Mouse (Mus musculus) hindbrain, postnatal 0 days (tissue): ENCODE data around the gene Tiam1. TPM values are rescaled to one million over a fixed set of nuclear protein-coding genes. Genes with fewer than 3 reads are reported as not detected.
A peak's percentile ranks its signal among the peaks of the same experiment; 100 is the strongest.

Experiments
- ATAC-seq: fragments of 200-750 bp; cut with Nextera tagmentation; 2 replicates; pipeline ENCODE4 v1.8.0; 2017; ENCODE audit warnings: mild to moderate bottlenecking, moderate TSS enrichment, moderate library complexity
- DNase-seq: peaks from one replicate; pipeline ENCODE4 v3.0.0-alpha.2; 2015; ENCODE audit warnings: low spot score
- H3K27ac ChIP-seq: fragments of 300-500 bp; sonication (generic); 2 replicates; pipeline ENCODE4 v1.5.1; 2014; ENCODE audit warnings: mild to moderate bottlenecking
- H3K27me3 ChIP-seq: fragments of 300-500 bp; sonication (generic); 2 replicates; pipeline ENCODE4 v1.6.1; 2014; ENCODE audit warnings: low read length, mixed read lengths; ENCODE audit not compliant: insufficient read depth
- H3K36me3 ChIP-seq: fragments of 300-500 bp; sonication (generic); 2 replicates; pipeline ENCODE4 v1.6.1; 2014; ENCODE audit warnings: low read length, mixed read lengths; ENCODE audit not compliant: insufficient read depth
- H3K4me1 ChIP-seq: fragments of 300-500 bp; sonication (generic); 2 replicates; pipeline ENCODE4 v1.6.1; 2014; ENCODE audit warnings: antibody characterized with exemption, low read length, mixed read lengths; ENCODE audit not compliant: insufficient read depth
- H3K4me2 ChIP-seq: fragments of 300-500 bp; sonication (generic); 2 replicates; pipeline ENCODE4 v1.6.1; 2014; ENCODE audit warnings: low read depth, mild to moderate bottlenecking, low read length, moderate library complexity, mixed read lengths
- H3K4me3 ChIP-seq: fragments of 300-500 bp; sonication (generic); 2 replicates; pipeline ENCODE4 v1.5.1; 2014; ENCODE audit warnings: low read length
- H3K9ac ChIP-seq: fragments of 300-500 bp; sonication (generic); replicated peaks from 2 replicates; pipeline ENCODE4 v1.6.1; 2014; ENCODE audit warnings: mild to moderate bottlenecking, low read length, moderate library complexity, mixed read lengths
- H3K9me3 ChIP-seq: fragments of 300-500 bp; sonication (generic); 2 replicates; pipeline ENCODE4 v1.6.1; 2016; ENCODE audit warnings: low read length, mixed read lengths
- CTCF ChIP-seq: IDR thresholded peaks from 2 replicates; pipeline ENCODE4 v1.5.1; 2016; ENCODE audit warnings: antibody characterized with exemption, control low read depth, low read depth
- WGBS: fragments of 180-500 bp; shearing (Covaris S2); extraction: QIAGEN DNeasy Blood & Tissue Kit; methylation state at CpG from one replicate; pipeline ENCODE4 v1.1.7; 2014; 5-methylcytosine and 5-hydroxymethylcytosine counted together
- polyA plus RNA-seq: library from polyadenylated mRNA; unstranded; fragments of >200 nt; fragmentation: Nextera tagmentation; extraction: Ambion mirVana; gene quantifications from 2 replicates; pipeline ENCODE4 v1.2.1, GENCODE M21; 2015
- total RNA-seq: library from RNA; depleted of rRNA; stranded (reverse); fragments of >200 nt; gene quantifications from 2 replicates; pipeline ENCODE4 v1.2.3, GENCODE M21; 2014

Tiam1 gene
- total and polyA plus RNA-seq, 2 experiments from 2014 or later: 15.1 to 26.2 TPM

DNA sequence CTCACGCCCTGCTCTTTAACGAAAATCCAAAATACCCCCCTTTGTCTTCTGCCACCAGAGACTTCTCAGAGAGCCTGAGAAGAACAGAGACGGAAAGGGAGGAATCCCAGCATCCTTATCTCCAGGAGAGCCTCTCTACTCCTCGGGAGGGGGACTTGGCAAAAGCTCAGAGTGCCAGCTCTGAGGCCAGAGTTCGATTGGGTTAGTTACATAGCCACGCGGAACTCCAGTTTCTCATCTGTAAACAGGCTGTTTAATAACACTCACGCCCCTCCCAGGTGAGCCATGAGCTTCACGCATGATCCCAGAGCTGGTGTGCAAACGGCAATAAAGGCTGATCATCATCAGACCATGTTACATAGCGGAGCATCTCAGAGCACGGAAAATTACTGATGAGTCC lies 208.2 kb downstream of the Tiam1 start:
- no peak overlapping the region for H3K4me3 ChIP-seq
- no peaks in the 10 kb centered on the region for H3K27me3 ChIP-seq
- H3K36me3 ChIP-seq: no peaks in the 10 kb centered on the region
- H3K27ac ChIP-seq: no peak overlapping the region
- no peak for ATAC-seq
- no peaks in the 10 kb centered on the region for H3K4me1 ChIP-seq
- 73% methylated on average over 12 of the region's 12 CpGs for WGBS
- TF ChIP-seq CTCF: no peak
- DNase-seq: no peak
- H3K9me3 ChIP-seq: no peaks in the 10 kb centered on the region
- no peak overlapping the region for H3K4me2 ChIP-seq
- no peak overlapping the region for H3K9ac ChIP-seq

DNA sequence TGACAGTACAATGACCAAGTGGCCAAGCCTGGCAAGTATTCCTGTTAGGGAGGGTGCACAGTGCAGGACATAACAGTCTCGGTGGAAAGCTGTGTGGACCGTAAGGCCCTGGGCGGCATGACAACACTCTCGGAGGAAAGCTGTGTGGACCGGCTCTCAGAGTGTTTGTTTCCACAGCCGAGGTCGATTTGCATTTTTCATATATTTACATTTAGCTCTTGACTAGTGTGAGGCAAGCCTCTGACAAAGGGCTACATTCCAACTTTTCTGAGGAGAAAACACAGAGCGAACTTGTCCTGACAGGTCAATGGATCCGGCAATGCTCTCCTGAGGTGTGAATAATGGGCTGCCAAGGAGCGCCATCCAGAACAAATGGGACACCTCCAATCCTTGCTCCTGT lies 209.0 kb downstream of the Tiam1 start:
- 43% methylated on average over 10 of the region's 10 CpGs for WGBS
- no peak overlapping the region for H3K4me3 ChIP-seq
- no peaks in the 10 kb centered on the region for H3K36me3 ChIP-seq
- ATAC-seq: no peak
- no peaks in the 10 kb centered on the region for H3K9me3 ChIP-seq
- no peaks in the 10 kb centered on the region for H3K27me3 ChIP-seq
- no peak overlapping the region for H3K9ac ChIP-seq
- TF ChIP-seq CTCF: no peak
- no peaks in the 10 kb centered on the region for H3K4me1 ChIP-seq
- no peak overlapping the region for H3K4me2 ChIP-seq
- no peak for DNase-seq
- H3K27ac ChIP-seq: no peak overlapping the region

DNA sequence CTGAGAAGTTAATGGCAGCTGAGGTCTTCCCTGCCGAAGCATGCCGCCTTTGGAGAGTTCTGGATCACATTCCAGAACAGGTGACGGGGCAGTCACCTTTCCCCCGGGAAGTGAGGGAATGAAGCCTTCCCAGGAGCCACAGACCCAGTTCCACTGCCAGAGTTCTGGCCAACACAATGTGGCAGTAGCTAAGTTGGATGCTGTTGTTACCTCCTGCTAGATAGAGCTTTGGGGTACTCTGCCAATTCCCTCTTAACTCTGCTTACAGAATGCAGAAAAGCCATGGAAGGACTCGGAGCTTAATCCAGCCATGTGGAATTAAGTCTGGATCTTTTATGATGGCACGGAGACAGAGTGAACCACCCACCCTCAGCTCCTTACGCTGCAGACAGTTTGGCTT lies 209.6 kb downstream of the Tiam1 start:
- no peak for DNase-seq
- no peak for ATAC-seq

DNA sequence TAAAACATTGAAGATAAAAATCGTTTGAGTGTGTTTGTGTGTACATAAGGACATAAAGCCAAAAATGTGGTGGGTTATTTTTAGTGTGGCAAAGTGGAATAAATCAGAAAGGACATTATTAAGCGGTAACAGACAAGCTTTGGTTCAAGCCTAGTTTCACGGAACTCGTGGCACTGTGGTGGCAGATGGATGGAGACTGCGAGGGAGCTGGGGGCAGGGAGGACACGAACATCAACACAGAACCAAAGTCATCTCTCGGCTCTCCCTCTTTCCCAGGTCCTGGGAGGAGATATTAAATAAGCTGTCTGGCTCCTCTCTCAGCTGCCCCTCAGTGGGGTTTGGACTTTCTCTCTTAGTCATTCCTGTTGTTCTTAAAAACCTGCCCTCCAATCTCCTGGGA lies 215.0 kb downstream of the Tiam1 start:
- Histone ChIP-seq H3K9ac (no peak overlapping the region), H3K4me1 (peaks cover 6% of the 10 kb centered on the region; the same call in 1 of the 2 replicates), H3K9me3 (no peaks in the 10 kb centered on the region), H3K4me2 (no peak overlapping the region), H3K36me3 (no peaks in the 10 kb centered on the region), H3K27me3 (no peaks in the 10 kb centered on the region), H3K4me3 (no peak overlapping the region), H3K27ac (no peak overlapping the region)
- ATAC-seq: no peak
- 77% methylated on average over 7 of the region's 7 CpGs for WGBS
- no peak for DNase-seq
- no peak for TF ChIP-seq CTCF

More for the DNA sequence above, 209.6 kb downstream of the Tiam1 start:
- Histone ChIP-seq H3K27ac (no peak overlapping the region), H3K9me3 (no peaks in the 10 kb centered on the region), H3K36me3 (no peaks in the 10 kb centered on the region), H3K4me3 (no peak overlapping the region), H3K27me3 (no peaks in the 10 kb centered on the region), H3K4me2 (no peak overlapping the region), H3K9ac (no peak overlapping the region), H3K4me1 (no peaks in the 10 kb centered on the region)
- 66% methylated on average over 7 of the region's 7 CpGs for WGBS
- no peak for TF ChIP-seq CTCF

DNA sequence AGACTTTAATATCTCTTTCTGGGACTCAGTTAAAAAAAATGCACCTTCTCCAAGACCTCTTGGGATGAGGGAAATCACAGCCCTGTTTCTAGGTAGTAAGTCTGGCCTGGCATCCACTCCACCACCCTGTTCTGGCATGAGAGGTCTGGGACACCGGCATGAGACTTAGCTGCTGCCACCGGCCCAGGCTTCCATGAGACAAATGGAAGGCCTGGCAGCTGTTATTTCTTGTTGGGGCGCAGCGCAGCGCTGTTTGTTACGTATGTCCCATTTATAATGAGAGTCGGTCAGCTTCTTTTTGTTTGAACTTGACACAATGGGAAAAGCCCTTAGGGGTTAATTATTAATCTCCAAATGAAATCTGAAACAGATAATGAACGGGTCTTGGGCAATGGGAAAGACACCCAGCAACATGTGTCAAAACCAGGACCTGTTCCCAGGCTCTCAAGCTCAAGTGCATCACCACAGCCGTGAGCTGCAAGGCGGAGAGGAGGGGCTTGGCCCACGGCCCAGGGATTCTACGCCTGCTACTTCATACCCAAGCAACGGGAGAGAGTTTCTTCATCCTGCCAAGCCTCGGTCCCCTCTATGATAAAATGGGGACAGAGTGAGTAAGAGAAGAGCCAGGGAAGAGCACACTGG lies 219.2 kb downstream of the Tiam1 start:
- Histone ChIP-seq H3K4me2 (peak overlapping the region; percentile 39), H3K9me3 (no peaks in the 10 kb centered on the region), H3K27ac (0 out of 2 replicates have a peak overlapping the region, but pooled peaks have one; percentile 9), H3K27me3 (no peaks in the 10 kb centered on the region), H3K36me3 (no peaks in the 10 kb centered on the region), H3K9ac (no peak overlapping the region), H3K4me1 (peaks cover 6% of the 10 kb centered on the region; the same call in 1 of the 2 replicates), H3K4me3 (no peak overlapping the region)
- no peak for TF ChIP-seq CTCF
- 20% methylated on average over 14 of the region's 14 CpGs for WGBS
- ATAC-seq (peak; percentile 67), DNase-seq (peak; percentile 83)

DNA sequence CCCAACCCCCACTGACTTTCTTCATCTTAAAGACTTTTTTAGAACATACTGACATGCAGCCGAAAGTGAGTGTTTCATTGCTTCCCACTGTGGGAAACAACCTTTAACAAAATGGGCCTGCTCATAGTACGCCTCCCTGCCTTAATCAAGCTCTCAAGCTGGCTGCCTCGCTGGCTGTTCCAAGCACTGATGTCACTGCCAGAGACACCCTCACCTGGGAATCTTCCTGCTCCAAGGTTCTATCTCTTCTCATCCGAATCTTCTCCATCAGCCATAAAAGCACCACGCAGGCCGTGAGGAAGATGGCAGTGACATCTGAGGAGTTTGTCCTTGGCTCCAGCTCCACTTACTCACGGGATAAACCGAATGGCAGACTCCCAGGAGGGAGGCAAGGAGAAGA lies 220.3 kb downstream of the Tiam1 start:
- Histone ChIP-seq H3K4me1 (peaks cover 6% of the 10 kb centered on the region; the same call in 1 of the 2 replicates), H3K27me3 (no peaks in the 10 kb centered on the region), H3K4me3 (no peak overlapping the region), H3K4me2 (no peak overlapping the region), H3K9ac (no peak overlapping the region), H3K27ac (no peak overlapping the region), H3K9me3 (no peaks in the 10 kb centered on the region), H3K36me3 (no peaks in the 10 kb centered on the region)
- TF ChIP-seq CTCF: no peak
- ATAC-seq (no peak), DNase-seq (no peak)
- WGBS: 64% methylated on average over 8 of the region's 8 CpGs

DNA sequence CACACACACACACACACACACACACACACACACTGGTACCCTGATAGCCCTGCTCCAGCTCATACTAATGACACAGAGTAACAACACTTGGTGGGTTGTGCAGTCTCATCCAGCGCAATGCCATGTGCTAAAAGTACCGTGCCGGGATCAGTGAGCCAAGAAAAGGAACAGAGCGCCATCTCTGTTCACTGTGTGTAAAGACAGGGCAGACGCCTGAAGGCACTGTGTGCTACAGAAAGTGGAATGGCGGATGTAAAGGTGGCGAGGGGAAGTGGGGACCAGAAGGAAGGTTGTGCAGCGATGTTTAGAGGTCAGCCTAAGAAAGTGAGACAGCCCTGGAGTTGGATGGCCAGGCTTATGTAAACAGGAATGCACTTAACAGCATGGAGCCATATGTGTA lies 221.1 kb downstream of the Tiam1 start:
- Histone ChIP-seq H3K4me3 (no peak overlapping the region), H3K27ac (no peak overlapping the region), H3K9ac (no peak overlapping the region), H3K4me1 (peaks cover 6% of the 10 kb centered on the region; the same call in 1 of the 2 replicates), H3K4me2 (no peak overlapping the region), H3K9me3 (no peaks in the 10 kb centered on the region), H3K27me3 (no peaks in the 10 kb centered on the region), H3K36me3 (no peaks in the 10 kb centered on the region)
- 94% methylated on average over 8 of the region's 8 CpGs for WGBS
- no peak for ATAC-seq
- peak; percentile 48 for TF ChIP-seq CTCF
- peak; percentile 40 for DNase-seq
